Mouse (Mus musculus) cerebellum, postnatal 25 days (tissue): ENCODE measurements around the gene Zfhx3.
A peak's percentile ranks its signal among the peaks of the same experiment; 100 is the strongest.

Experiments used
- DNase-seq, 2 experiments: peaks; one replicate each; pipeline ENCODE4 v3.0.0; 2021; ENCODE audit warnings: mixed read lengths in 2 of 2

Gene Zfhx3

DNA sequence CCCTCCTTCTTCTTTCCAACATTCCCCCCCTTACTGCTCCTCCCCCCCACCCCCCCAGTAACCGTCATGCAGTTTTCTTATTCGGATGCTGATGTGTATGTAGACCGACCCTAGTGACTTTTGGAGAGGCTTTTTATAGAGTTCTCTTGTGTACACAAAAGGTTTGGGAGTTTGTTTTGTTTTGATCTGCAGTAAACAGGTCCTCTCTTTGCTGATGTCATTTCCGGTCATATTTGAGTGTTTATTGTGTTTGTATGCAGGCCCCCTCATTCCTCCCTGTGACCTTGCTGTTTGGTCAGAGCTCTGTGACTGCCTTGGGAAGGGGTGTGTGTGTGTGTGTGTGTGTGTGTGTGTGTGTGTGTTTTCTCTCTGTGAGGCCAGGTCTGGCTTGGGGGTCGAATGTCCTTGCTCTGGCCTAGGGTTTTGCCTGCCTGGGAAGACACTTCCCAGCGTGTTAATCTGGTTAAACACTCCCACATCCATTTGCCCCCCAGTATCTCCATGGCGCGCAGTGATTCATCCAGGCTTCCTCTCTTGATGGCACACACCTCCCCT is 766.5 kb downstream of the Zfhx3 start:
- no peak for DNase-seq

DNA sequence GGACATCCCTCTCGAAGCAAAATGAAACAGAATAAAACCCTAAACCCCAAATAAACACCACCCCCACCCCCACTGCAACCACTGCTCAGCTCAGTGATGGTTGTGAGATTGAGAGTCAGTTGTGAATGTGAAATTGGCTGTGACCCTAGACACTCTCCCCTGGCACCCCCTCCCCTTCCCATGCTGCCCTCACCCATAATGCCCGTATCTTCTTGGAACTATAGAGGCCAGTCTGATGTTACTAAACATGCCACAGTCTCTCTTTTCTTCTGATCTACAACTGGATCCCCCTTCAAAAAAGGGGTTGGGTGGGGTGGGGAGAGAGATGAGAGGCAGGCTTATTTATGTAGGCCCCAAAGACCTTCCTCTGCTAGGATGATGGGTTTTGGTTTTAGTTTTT is 767.0 kb downstream of the Zfhx3 start:
- no peak for DNase-seq

DNA sequence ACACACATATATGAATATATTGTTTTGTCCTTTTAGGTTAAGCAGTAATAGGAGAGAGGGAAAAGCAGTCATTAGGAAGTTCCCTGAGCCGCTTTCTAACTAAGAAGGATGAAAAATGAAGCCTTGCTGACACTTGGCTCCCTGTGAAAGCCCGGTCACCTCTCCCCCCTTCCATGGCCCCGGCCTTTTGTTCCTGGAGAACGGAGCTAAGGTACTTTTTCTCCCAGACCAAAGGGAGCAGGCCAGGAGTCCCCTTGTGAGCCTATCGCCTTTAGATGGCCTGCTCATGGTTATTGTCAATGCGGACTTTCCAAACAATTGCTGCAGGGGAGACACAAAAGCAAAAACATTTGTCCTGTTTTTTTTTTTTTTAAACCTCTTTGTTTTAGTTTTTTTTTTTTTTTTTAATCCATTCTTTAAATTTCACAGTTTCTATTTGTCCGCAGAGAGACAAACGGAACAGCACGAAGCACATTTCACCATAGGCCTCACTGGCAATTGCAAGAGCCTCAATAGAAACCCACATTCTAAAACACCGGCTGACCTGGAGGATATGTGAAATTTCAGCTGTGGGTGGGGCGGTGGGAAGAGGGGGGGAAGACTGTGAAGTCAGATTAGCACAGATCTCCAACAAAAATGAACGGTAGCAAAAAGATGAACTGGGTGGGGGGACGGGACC is 767.6 kb downstream of the Zfhx3 start:
- DNase-seq: no peak

DNA sequence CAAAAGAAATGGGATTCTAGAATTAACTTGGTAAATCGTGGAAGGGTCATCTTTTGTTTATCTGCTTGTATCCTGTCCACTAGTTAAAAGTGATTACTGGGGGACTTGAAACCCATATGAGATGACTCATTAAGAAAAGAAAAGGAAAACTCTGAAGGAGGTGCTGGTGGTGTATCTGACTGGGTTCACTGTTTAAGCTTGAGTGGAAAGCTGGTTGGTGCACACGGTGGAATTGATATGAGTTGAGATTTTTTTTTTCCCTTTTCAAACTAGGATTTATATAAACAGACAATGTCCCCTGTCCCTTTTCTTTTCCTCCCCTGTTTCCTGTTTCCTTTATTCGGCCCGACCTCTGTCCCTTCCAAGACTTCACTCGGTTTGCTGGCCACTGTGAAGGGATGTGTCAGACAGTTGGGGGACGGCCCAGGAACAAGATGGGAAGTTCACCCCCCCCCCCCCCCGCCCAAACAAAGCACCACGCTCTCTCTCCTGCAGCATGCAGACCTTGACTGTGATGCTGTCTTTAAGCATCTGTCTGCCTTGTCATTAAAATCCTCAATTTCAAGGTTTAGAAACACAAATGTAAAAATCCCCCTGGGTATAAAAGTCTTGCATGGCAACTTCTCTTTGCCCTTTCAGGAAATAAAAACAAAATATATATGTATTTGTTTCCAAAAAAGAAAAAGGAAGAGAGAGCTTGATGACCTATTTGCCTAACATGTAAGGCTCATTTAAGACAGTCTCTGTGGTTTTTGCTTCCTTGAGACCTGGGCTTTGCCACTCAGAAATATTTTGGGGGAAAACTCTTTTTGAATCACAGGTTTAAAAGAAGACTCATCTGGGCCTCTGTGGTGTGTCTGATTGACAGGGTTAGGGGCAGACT is 768.4 kb downstream of the Zfhx3 start:
- DNase-seq: no peak

DNA sequence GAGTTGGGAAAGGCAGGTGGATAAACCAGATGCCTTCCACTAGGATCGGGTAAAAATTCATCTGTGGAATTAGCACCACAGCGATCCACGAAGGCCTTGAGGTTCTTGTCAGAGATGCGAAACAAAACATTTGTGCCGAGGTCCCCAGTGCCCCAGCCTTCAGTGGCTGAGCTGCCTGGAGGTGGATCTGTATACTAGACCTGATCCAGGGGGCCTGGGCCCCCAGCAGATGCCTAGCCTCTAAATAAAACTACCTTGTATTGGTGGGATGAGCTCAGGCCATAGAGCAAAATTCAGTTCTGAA is 769.0 kb downstream of the Zfhx3 start:
- DNase-seq: no peak

DNA sequence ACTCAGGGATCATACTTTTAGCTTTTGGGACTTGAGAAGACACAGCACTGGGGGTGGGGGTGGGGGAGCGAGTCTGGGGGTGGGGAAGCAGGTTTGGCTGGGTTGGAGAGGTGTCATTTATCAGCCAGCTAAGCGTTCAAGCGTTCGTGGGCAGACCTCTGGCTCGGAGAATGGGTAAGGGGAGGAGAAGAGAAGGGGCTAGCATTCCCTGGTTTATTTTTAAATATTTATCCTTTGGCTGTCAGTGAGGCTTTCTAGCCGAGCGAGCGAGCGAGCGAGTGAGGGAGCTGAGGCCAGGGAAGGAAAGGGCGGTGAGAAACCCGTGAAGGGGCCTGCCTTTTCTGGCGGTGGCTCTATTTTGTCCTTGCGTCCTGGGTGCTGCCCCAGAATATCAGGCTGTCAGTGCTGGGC is 769.6 kb downstream of the Zfhx3 start:
- no peak for DNase-seq

DNA sequence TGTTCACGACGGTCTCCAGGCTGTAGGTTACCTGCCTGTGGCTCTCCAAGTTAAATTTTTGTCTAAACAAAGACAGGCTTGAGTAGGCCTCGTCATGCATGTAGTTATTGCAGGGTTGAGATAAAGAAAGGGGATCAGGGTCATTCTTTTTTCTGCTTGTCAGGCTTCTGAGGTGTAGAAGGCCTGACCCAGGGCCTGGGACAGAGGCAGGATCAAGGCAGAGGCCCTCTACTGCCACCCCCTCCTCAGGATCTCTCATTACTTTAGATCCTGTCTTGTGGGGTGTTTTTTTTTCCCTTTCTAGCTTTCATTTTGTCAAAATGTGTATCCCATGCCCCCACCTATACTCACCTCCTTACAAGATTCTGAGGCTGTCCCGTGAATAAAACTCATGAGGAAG is 770.2 kb downstream of the Zfhx3 start:
- no peak for DNase-seq

DNA sequence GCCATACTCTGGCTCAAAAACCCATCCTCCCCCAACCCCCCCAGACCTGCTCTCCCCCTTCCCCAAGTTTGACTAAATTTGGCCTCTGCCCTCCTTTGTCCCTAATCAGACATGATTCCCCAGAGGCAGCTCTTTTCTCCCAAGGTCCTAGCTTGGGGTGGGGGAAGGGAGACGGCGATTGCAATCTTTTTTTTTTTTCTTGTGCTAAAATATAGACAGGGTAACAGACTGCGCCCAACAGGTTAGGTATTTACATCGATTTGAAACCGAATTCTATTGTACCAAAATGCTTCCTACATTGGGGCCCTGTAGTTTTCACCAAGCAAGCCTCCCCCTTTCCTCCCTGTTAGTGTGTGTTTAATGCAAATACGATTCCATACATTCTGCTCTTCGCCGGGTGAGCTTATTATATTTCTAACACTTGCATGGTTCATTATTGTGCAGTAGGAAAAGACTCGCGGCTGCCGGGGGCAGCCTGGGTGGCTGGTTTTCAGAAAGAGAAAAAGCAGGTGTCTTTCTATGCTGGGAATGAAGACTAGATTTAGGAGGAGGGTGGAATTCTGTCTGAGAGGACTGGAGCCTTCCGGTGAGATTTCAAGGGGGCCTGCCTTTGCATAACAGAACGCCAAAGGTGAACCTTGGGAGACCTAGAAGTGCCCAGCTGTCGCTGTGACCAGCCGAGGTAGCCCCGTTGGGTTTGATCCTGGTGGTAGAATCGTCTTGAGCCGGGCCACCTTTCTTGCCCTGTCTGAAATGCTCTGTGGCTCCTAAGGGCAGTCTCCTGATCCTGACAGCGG is 771.1 kb downstream of the Zfhx3 start:
- no peak for DNase-seq

DNA sequence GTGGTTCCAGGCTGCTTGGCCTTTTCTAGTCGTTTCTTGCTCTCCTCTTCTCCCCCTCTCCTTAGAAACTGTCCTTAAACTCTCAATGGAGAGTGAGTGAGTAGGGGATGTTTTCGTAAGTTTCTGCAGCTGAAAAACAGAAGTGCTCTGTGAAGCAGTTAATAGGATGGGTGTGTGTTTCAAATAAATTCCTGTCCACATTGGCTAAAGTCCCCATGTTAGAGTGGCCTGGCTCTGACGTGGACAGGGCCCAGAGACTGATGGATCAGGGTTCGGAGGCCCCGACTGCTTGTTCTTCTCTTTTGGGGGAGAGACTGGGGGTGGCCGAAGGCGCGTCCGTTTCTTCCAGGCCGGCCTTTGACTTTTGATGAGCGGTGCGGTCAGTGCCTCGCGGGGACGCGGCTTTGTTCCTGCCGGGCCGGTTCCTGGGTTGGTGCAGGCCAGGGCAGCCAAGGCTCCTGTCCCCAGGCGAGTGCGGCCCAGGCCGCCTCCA is 771.7 kb downstream of the Zfhx3 start:
- DNase-seq: peak in 1 of 2 experiments; percentile 40

DNA sequence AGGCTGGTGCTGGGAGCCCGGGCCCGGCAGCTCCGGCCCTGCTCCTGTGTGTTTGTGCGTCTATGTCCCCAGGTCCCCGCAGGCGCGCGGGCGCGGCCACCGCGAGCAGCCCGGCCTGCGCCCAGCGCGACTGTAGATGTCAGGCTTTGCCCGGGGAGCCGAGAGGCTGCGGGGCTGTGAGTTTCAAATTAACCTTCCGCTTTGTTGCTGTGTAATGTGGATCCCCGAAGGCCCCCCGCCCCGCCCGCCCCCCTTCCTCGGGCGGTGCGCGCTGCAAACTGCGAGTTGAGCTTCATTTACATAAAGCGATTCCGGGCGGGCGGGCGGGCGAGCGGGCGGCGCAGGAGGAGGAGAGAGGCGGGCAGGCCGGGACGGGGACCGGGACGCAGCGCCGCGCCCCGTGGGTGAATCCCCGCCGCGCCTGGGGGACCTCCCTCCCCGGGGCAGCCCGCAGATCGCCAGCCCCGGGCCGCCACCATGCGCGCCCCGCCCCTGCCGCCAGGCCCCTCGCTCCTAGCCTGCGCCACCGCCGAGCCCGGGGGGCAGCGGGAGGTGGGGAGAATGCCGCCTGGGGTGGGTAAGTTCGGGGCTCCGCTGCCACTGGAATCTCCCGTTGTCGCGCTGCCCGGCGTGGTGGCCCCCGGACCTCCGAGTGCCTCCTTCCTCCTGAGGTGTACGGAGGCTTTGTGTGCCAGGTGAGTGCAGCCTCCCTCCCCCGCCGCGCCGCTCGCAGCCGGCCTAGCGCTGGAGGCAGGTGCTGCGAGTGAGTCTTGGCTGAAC is 772.4 kb downstream of the Zfhx3 start:
- DNase-seq: peak; percentile 33 to 50

DNA sequence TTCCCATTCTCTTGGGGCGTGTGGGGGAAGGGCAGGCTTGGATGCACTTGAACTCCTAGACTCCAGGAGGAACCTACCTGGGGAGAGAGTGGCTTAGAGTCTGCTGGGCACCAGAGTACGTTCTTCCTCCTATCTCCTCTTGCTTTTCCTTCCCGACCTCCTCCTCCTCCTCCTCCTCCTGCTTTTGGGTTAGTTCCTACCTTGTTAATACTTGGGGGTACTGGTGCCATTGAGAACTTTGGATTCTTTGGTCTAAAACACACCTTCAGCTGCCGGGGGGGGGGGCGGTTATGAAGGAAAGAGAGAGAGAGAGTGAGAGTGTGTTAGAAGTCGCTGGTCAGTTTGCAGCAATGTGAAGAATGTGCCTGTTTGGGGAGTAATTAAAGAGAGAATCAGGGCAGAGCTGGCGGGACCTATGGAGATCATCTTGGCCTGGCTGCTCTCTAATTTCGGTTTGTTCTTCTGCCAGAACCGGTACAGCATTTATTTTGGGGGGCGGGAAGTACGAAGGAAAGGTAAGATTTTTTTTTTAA is 773.0 kb downstream of the Zfhx3 start:
- no peak for DNase-seq

DNA sequence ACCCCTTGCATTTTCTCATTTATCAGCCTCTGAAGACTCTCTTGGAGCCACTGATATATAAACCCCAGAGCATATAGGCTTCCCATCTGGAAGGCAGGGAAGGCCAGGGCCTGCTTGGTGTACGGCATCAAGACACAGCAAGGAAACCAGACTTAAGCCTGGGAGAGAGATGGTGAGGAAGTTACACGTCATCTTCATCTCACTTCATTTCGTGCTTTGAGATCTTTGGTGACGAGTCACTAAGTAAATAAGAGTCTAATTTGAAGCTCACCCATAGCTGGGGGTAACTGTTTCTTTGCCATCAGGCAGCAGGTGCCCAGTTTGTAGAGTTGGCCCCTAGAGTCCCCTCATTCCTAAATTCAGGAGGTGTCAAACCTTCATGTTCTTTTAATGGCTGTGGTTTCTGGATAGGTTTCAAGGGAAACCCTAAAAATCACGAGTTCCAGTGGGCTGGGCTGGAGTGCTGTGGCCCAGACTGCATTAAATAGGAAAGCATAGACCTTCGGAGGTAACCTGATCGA is 773.9 kb downstream of the Zfhx3 start:
- no peak for DNase-seq

DNA sequence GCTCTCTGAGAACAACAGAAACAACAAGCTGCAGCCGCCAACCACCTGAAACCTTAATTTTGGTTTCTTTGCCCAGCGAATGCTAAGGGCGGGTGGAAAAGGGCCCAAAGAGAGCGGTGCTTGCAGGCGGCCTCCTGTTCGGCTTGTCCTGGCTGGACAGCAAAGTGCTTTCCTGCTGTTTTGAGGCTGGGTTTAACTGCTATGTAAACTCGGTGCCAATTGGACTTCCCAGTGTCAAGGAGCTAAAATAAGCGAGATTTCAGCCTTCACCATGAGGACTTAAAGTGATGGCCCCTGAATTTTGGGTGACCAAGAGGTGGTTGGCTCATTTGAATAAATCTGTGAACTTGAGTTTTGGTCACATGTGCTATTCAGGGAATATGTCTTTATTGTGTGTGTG is 775.1 kb downstream of the Zfhx3 start:
- no peak for DNase-seq

DNA sequence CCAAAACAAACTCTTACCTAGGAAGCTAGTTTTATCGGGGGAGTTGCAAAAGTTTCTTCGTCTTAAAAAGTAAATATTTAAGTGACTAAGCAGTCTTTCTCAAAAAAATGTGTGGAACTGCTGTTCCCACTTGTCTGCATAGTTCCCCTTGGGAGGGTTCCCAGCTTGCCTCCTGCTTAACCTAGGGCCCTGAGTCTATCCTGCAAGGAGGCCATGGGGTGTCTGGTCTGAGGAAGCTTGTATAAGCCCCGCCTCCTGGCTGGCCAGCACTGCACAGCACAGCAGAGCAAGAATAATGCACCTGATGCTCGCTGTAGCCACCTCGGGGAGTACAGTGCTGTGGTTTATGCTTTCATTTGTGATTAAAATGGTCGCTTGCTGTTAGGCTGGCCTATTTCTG is 775.6 kb downstream of the Zfhx3 start:
- no peak for DNase-seq

DNA sequence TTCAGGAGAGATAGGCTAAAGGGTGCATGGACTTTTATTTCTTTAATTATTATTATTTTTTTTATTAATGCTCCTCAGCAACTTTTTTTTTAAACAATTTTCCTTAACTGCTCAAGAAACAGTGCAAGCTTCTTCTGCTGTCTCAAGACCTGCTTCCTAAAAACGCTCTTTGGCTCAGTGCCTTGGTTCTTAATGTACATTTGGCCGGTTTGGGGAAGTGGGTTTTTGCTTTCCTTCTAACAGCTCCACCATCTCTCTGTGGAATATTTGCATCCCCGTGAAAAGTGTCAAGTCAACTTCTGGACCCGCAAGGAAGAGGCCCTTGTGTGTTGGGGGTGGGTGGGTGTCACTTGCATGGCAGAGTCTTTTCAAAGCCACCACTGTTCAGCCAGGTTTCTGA is 778.4 kb downstream of the Zfhx3 start:
- DNase-seq: no peak

DNA sequence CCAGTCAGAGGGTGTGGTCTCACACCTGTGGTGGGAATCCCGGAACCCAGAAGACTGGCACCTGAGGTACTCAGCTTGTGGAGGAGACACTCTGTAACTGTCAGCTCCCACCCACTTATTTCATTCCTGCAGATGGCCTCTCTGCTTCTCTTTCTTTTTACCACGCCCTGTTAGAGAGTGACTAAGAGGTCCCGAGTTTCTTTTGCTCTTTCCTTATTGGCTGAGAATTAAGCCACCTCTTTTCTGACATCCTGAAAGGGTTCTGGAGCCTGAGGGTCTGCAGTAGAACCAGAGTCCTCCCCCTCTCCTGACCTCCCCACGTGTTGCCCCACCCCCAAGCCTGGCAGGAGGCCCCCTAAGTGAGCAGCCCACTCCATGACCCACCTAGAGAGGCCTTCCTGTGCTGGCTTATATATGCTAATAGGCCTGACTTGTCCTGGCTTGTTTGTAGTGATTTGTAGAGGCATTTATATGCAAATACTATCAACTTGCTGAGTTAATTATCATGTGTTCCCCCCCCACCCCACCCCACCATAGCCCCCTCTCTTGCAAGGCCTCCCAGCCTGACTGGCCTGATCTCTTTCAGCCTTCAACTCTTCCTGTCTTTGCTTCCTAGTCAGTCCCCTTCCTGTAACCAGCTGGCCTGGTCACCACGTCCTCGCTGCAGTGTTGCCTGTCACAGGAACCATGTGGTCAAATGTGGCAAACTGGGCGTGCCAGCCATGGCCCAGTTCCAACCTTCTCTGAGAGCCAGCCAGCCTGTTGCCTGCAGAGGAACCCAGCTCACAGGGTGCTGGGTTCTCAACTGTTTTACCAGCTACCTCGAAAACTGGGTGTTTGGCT is 780.4 kb downstream of the Zfhx3 start:
- DNase-seq: peak; percentile 62 to 76

DNA sequence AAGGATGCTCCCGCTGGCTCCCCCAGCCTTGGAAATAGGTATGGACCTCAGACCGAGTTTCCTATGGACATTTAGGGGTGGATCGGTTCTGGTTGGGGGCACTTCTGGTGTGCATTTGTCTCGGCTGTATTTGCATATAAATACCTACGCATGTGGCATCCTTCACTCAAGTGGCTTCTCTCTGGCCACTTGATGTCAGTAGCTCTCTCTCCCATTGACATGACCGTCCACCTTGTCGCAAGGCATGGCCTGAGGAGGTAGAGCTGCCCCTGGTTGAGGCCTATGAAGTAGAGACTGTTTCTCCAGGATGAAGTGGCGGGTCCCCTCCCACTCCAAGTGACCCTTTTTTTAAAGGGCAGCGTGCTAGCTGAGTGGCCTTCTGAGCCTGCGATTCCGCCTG is 781.2 kb downstream of the Zfhx3 start:
- DNase-seq: no peak

DNA sequence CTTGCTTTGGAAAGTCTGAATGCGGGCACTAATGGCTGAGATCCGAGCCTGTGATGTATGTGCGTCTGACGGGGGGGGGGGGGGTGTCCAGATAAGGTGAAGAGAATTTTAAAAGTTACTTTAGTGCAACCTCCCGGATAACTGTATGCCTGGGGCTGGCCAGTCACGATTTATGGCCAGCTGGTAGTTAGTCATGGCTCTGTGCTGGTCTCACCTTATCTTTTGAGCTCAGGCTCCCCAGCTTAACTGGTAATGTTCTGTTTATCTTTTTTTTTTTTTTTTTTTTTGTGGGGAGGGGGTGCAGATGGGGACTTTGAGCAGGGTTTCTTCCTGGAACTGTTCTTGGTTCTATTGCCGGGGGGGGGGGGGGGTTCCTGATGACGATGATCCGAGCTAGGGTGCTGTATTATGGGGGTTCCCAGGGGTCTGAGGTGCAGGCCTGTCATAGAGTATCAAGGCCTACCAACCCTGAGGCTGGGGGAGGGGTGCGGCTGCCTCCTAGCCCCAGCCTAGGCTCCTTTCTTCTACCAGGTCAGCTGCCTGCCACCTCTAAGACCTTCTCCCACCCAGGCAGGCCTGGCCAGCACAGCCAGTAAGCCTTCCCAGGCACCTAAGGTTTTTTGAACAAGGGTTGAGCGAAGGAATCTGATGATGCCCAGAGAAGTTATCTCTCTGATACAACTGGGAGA is 782.5 kb downstream of the Zfhx3 start:
- DNase-seq: no peak

DNA sequence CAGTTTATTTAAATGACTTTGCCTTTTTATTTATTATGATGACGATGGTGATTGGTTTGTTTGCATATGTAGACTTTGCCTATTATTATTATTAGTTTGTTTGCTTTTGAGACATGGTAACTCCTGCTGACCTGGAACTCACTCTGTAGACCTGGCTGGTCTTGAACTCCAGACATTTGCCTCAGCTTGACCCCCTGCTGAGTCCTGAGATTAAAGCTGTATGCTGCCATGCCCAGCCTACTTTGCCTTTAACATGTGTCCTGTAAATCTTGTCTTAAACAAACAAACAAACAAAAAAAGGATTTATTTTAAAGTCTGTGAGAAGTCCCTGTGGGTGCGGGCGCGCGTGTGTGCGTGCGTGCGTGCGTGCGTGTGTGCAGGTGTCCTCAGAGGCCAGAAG is 783.2 kb downstream of the Zfhx3 start:
- no peak for DNase-seq

DNA sequence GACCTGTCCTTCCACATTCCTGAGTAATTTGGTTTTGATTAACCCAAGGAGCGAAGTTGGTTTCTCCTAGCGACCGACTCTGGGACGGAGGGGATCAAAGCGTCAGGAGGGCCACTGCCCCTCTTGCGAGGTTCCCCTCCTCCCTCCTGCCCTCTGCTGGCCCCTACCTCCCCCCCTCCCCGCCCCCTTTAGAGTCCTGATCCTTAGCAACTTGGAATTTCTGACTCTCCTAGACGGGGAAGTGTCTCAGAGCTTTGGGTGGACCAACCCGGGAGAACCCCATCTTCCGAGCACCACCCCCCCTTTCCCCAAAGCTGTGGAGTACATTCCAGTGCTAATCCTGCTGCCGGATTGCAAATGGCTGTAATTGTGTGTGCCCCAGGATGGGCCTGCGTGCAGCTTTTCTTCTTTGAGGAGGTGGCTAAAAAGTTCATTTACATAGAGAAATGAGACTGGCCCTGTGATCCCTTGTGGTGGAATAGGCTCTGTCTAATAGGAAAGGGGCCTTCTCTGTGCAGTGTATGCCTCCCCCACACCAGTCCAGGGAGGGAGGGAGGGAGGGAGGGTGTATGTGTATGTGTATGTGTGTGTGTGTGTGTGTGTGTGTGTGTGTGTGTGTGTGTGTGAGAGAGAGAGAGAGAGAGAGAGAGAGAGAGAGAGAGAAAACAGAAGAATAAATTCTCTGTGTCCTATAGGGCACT is 784.2 kb downstream of the Zfhx3 start:
- no peak for DNase-seq
